Mouse (Mus musculus): Measurements from ENCODE around the gene Grhl1.

Grhl1 gene

GRCm38 (mm10) chr12:24644125-24644571 lies 72.1 kb downstream of the Grhl1 start:
- in situ Hi-C loops (cut with MboI, MseI): no loop called here

GRCm38 (mm10) chr12:24645901-24646300 lies 73.8 kb downstream of the Grhl1 start:
- in situ Hi-C loops (cut with MboI, MseI): no loop called here

DNA sequence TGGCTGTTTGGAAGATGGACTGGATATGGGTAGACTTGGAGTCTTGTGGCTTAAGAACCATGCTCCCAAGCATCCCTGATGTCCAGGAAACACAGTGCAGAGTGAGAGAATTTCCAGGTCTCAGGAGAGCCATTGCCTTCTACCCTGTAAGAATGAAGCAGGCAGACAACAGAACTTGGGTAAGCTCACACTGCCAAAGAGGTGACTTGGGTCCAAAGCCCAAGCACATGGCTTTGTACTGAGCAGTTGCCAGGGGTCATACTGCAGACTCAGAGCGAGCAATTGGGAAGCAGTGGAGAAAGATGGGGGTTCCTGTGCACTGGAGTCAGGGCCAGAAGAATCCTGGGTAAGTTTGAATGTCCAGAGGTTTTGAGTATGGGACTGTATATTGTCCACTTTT lies 76.0 kb downstream of the Grhl1 start:
- in situ Hi-C loops (cut with MboI, MseI): no loop called here

DNA sequence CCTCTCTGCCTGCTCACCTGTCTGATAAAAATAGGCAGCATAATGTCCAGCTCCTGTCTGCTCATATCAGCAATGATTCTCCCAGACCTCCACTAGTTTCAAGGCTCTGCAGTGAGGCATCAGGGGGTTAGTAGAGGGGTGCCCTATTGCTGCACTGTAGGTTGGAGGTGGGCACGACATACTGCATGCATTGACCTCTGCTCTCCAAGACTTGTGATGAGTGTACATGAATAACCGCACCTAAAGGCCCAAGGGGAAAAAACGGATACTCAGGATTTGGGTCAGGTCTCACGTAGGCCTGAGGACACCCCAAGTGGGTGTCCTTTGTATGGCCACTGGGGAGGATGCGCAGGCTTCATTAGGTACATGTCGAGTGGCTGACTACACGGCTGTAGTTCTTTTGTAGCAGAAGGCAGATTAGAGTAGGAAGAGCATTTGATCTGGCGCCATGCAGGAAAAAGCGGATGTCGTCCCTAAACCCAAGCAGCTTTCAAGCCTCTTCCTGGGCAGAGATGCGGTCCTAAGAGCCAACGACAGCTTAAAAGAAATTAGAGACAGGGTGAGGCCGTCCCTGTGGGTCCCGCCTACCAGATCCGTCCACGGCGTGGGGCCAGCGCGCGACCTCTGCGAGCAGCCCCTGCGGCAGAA lies 78.5 kb downstream of the Grhl1 start:
- in situ Hi-C loops (cut with MboI, MseI): no loop called here

DNA sequence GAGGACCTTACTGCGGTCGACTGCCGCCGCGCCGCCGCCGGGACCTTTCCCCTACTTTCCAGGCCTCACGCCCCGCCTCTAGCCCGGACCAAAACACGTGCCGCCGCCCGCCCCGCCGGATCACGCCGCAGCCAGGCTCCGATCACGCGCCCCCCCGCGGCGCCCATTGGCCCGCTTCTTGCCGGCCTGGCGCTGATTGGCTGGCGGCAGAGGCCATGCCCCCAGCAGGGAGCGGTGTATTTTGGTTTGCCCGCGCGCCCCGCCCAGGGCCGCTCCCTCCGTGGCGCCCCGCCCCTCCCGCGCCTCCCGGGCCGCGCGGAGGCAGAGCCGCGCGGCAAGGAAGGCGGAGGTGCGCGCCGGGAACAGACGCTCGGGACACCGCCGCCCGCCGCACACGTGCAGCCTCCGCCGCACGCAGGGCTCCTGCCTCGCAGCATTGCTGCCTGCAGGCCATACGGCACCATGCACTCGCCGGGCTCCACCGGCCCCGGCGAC lies 79.0 kb downstream of the Grhl1 start, which contains the start of gene Klf11:
Klf11 (plus strand) TSS at position 212 of the 495 bp plus-strand sequence.
- in situ Hi-C loops (cut with MboI, MseI): no loop called here

- in situ Hi-C loops (cut with MboI, MseI): no loop called here
These were observed 79.7 kb downstream of the Grhl1 start for GRCm38 (mm10) chr12:24651642-24652342.

GRCm38 (mm10) chr12:24654065-24654862 lies 82.2 kb downstream of the Grhl1 start:
- in situ Hi-C loops (cut with MboI, MseI): no loop called here

GRCm38 (mm10) chr12:24656436-24656835 lies 84.4 kb downstream of the Grhl1 start:
- in situ Hi-C loops (cut with MboI, MseI): no loop called here

DNA sequence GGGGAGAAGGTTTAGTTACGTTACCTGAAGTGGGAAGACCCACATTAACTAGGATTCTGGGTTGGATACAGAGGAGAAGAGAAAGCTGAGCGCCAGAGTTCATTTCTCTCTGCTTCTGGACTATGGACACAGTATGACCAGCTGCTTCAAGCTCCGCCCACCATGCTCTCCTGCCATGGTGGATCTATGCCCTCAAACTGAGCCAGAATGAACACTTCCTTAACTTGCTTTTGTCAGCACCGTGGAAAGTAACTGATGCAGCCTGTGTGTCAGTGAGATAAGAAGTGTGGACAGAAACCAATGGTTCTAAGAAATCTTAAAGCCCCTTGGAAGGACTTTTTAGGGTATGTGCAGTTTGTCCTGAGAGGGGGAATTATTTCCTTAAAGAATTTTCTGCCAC lies 86.9 kb downstream of the Grhl1 start:
- in situ Hi-C loops (cut with MboI, MseI): no loop called here

DNA sequence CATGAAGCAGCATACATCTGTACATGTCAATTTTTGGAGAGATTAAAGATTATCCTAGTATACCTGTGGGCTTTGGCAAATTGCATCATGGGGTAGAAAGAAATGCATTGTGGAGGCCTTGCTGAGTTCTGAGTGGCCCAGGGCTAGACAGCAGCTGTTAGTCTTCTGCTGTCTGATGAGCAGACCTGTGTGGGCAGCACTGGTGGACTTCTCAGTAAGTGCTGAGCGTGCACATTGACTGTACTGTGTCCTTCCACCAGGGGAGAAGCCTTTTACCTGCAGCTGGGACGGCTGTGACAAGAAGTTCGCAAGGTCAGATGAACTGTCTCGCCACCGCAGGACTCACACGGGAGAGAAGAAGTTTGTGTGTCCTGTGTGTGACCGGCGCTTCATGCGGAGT lies 87.8 kb downstream of the Grhl1 start:
- in situ Hi-C loops (cut with MboI, MseI): no loop called here

GRCm38 (mm10) chr12:24661100-24661499 lies 89.0 kb downstream of the Grhl1 start:
- in situ Hi-C loops (cut with MboI, MseI): no loop called here

GRCm38 (mm10) chr12:24662131-24662530 lies 90.0 kb downstream of the Grhl1 start:
- in situ Hi-C loops (cut with MboI, MseI): no loop called here

Measured in regulatory T cell (primary cell).